ENCODE assay signal across 26 mouse cellular contexts in the genomic region with DNA sequence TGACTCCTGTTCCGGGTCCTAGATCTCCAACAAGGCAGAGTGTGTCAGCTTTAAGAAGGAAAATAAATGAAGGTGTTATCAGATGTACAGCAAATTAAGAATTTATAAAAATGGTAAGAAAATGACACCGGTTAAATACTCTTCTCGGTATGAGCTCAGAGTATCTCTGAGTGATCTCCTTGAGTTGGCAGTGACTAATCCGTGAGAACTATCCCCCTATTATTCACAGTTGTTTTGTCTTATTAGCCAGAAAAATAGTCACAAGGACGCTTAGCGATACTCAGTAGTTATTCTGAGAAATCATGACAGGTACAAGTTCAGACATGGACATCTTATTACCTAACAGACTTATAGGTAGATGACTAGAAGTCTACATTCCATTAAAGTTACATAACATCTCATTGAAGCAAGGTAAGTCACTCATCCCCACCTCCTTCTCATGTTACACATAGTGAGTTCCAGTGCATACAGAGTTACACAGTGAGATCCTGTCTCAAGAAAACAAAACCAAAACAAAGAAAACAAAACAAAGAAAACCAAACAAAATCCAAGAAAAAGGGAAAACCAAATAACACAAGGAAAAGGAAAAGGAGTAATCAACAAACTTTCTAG. TPM values are rescaled to one million over a fixed set of nuclear protein-coding genes. Genes with fewer than 3 reads are reported as not detected.
"Had no signal": no experiment of that assay in that cellular context is flagged by ENCODE, and none has a peak within 500 bp of the region (broad histone marks: within the 10 kb centered on the region; RNA-seq: fewer than 3 reads in every experiment).

Ifi202b (minus strand) TSS at position 51 of the 612 bp plus-strand sequence.

RNA-seq across cellular contexts. Expression of gene Ifi202b, which starts in this region (rescaled TPM):
- total RNA-seq: common myeloid progenitor, adult 5-6 weeks; forebrain, postnatal 0 days; gastrocnemius, adult 18-20 months; gastrocnemius, adult 2 months; gastrocnemius, adult 8-10 months; gastrocnemius, postnatal 10 days; gastrocnemius, postnatal 14 days; gastrocnemius, postnatal 25 days; gastrocnemius, postnatal 36 days; gastrocnemius, postnatal 4 days; granulocyte monocyte progenitor cell, adult 5-6 weeks; heart, adult 18-20 months; heart, adult 2 months; heart, adult 8-10 months had no signal
- polyA plus RNA-seq: cortical plate, adult 2 months; embryonic facial prominence, embryonic 10.5 days; erythroblast, embryonic 14.5 days; forebrain, embryonic 10.5 days; forebrain, embryonic 11.5 days; forebrain, embryonic 12.5 days; forebrain, embryonic 13.5 days; forebrain, embryonic 14.5 days; forebrain, embryonic 15.5 days; forebrain, embryonic 16.5 days; forebrain, postnatal 0 days; frontal cortex, adult 2 months; heart, adult 2 months; heart, embryonic 10.5 days had no signal
